Mouse (Mus musculus) stomach, embryonic 14.5 days (tissue): ENCODE results near the gene Foxo3. TPM values are rescaled to one million over a fixed set of nuclear protein-coding genes. Genes with fewer than 3 reads are reported as not detected.

Experiments
- ATAC-seq: fragments of 200-750 bp; cut with Nextera tagmentation; 2 replicates; pipeline ENCODE4 v1.8.0; 2017; ENCODE audit warnings: low read depth, moderate TSS enrichment; ENCODE audit not compliant: insufficient number of reproducible peaks, insufficient read depth, low FRiP score
- H3K27ac ChIP-seq: fragments of 300-500 bp; sonication (generic); 2 replicates; pipeline ENCODE4 v1.5.1; 2014; ENCODE audit warnings: mild to moderate bottlenecking, low read length, moderate library complexity, mixed read lengths
- H3K27me3 ChIP-seq: fragments of 300-500 bp; sonication (generic); 2 replicates; pipeline ENCODE4 v1.6.1; 2014; ENCODE audit warnings: low read length, control low read depth, mixed read lengths; ENCODE audit not compliant: control insufficient read depth, insufficient read depth
- H3K36me3 ChIP-seq: fragments of 300-500 bp; sonication (generic); 2 replicates; pipeline ENCODE4 v1.6.1; 2014; ENCODE audit warnings: mild to moderate bottlenecking, control low read depth, low read length, moderate library complexity, mixed read lengths; ENCODE audit not compliant: control insufficient read depth, insufficient read depth
- H3K4me1 ChIP-seq: fragments of 300-500 bp; sonication (generic); 2 replicates; pipeline ENCODE4 v1.6.1; 2014; ENCODE audit warnings: low read length, control low read depth, mixed read lengths; ENCODE audit not compliant: control insufficient read depth, insufficient read depth
- H3K4me2 ChIP-seq: fragments of 300-500 bp; sonication (generic); replicated peaks from 2 replicates; pipeline ENCODE4 v1.6.1; 2014; ENCODE audit warnings: low read depth, low read length, control low read depth
- H3K4me3 ChIP-seq: fragments of 300-500 bp; sonication (generic); 2 replicates; pipeline ENCODE4 v1.5.1; 2014; ENCODE audit warnings: low read depth, low read length, control low read depth
- H3K9ac ChIP-seq: fragments of 300-500 bp; sonication (generic); replicated peaks from 2 replicates; pipeline ENCODE4 v1.6.1; 2014; ENCODE audit warnings: low read depth, mild to moderate bottlenecking, control low read depth, low read length, moderate library complexity, mixed read lengths
- H3K9me3 ChIP-seq: fragments of 300-500 bp; sonication (generic); 2 replicates; pipeline ENCODE4 v1.6.1; 2016; ENCODE audit warnings: low read depth, low read length, control low read depth; ENCODE audit not compliant: control insufficient read depth
- WGBS: fragments of 180-500 bp; shearing (Covaris S2); extraction: QIAGEN DNeasy Blood & Tissue Kit; methylation state at CpG from one replicate; pipeline ENCODE4 v1.1.7; 2014; 5-methylcytosine and 5-hydroxymethylcytosine counted together
- polyA plus RNA-seq: library from polyadenylated mRNA; unstranded; fragments of >200 nt; fragmentation: Nextera tagmentation; extraction: Ambion mirVana; gene quantifications from 2 replicates; pipeline ENCODE4 v1.2.1, GENCODE M21; 2014

The Foxo3 gene
- polyA plus RNA-seq, 1 experiment from 2014 or later: 10.5 TPM

DNA sequence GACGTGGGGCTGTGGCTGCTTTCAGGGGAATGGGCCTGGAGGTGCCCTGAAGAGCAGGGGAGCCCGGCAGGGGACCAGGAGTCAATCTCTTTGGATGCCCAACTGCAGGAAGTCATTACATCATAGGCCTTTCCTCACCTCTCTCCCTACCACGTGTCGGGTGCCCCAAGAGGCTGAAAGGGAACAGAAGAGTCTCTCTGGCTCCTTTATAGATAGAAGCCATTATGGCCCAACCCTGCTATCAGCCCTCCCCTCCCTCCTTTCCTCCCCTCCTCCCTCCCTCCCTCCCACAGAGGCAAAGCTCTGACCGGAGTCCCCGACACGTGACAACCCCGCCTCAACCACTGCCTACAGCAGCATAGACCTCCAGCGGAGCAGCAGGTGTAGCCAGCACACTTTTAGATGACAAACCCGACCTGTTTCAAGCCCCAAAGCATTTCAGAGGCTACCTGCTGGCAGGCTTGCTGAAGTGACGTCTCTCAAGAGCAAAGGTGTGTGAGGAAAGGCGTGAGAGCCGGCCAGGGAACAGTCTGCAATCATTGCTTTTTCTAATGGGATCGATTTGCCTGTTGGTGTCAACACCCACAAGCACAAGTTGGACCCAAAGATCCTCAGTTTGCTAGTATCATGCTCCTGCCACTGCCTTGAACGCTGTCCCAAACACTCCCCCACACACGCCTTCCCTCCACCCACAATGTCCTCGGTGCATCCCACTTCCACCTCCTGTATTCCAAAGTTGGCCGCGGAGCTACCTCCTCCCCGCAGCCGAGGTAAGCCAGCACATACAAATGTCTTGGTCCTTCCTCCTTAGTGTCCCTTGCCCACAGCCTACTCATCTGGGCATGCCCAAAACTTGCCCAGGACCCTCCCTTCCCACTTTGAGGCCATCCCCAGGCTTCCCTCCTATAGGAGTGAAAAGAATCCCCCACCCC is 2.5 kb downstream of the Foxo3 start:
- H3K27ac ChIP-seq: no peak overlapping the region

DNA sequence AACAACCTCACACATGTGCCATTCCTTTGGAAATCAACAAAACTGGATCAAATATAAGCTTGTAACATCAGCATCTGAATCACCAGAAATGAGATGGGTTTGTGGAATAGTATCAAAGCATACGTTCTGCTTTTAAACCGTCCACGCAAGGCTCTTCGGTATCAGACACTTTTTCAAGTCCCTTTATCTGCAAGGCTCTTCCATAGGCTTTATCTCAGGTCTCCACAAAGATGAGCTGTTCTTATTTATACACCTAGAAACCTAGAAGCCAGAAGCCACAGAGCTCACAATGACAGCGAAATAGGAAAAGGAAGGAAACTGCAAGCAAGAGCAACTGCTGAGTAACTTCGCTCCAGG is 3.2 kb downstream of the Foxo3 start:
- Histone ChIP-seq H3K9ac (no peak overlapping the region), H3K4me1 (peaks cover 28% of the 10 kb centered on the region)

More for the DNA sequence above, 2.5 kb downstream of the Foxo3 start:
- Histone ChIP-seq H3K36me3 (peaks cover 4% of the 10 kb centered on the region; the same call in 1 of the 2 replicates), H3K27me3 (no peaks in the 10 kb centered on the region), H3K4me2 (peak overlapping the region; percentile 98), H3K9me3 (no peaks in the 10 kb centered on the region), H3K9ac (peak overlapping the region; percentile 69; the same call in 1 of the 2 replicates), H3K4me1 (peaks cover 28% of the 10 kb centered on the region), H3K4me3 (peak overlapping the region; percentile 73)
- WGBS: 17% methylated on average over 21 of the region's 21 CpGs
- ATAC-seq: no peak

DNA sequence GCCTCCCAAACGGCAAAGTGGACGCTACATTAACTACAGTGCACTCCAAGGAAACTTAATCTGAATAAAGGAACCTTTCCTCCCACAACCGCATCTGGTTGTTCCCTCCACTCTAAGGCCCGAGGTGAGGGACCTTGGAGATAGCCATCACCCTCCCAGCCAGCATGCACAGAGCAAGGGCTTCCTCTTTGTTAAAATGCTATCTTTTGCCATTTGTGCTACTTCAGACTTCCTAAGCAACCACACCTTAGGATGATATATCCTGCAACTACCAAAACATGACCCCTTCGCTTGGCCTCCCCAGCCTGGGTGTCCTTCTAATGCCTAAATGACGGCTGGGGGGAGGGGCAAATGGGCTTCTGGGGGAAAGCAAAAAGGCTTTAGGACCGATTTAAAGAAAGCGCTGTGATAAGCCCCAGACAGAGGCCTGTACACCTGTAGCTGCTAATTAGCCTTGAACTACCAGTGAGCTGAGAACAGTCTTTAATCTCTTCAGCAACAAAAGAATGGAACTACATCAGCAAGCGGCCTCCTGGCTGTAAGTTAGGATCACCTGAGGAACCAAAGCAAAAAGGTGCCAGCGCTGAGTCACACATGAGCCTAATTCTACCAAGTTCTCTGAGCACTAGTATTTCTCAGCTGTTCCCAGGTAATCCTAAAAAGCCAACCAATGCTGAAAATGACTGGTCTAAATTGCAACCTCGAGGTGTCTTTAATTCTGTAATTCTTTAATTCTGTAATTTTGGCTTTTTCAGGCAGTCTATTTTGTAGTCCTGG is 4.9 kb downstream of the Foxo3 start:
- Histone ChIP-seq H3K27me3 (no peaks in the 10 kb centered on the region), H3K27ac (no peak overlapping the region), H3K9ac (no peak overlapping the region), H3K4me1 (peaks cover 28% of the 10 kb centered on the region), H3K36me3 (peaks cover 4% of the 10 kb centered on the region; the same call in 1 of the 2 replicates), H3K9me3 (no peaks in the 10 kb centered on the region), H3K4me2 (peak overlapping the region; percentile 15; the same call in 1 of the 2 replicates), H3K4me3 (no peak overlapping the region)
- WGBS: 56% methylated on average over 11 of the region's 11 CpGs
- no peak for ATAC-seq

More for the DNA sequence above, 3.2 kb downstream of the Foxo3 start:
- peak overlapping the region; percentile 98 for H3K4me2 ChIP-seq
- 0 out of 2 replicates have a peak overlapping the region, but pooled peaks have one; percentile 73 for H3K4me3 ChIP-seq
- H3K36me3 ChIP-seq: peaks cover 4% of the 10 kb centered on the region; the same call in 1 of the 2 replicates
- no peaks in the 10 kb centered on the region for H3K27me3 ChIP-seq
- ATAC-seq: no peak
- no peak overlapping the region for H3K27ac ChIP-seq
- 74% methylated on average over 6 of the region's 6 CpGs for WGBS
- no peaks in the 10 kb centered on the region for H3K9me3 ChIP-seq

DNA sequence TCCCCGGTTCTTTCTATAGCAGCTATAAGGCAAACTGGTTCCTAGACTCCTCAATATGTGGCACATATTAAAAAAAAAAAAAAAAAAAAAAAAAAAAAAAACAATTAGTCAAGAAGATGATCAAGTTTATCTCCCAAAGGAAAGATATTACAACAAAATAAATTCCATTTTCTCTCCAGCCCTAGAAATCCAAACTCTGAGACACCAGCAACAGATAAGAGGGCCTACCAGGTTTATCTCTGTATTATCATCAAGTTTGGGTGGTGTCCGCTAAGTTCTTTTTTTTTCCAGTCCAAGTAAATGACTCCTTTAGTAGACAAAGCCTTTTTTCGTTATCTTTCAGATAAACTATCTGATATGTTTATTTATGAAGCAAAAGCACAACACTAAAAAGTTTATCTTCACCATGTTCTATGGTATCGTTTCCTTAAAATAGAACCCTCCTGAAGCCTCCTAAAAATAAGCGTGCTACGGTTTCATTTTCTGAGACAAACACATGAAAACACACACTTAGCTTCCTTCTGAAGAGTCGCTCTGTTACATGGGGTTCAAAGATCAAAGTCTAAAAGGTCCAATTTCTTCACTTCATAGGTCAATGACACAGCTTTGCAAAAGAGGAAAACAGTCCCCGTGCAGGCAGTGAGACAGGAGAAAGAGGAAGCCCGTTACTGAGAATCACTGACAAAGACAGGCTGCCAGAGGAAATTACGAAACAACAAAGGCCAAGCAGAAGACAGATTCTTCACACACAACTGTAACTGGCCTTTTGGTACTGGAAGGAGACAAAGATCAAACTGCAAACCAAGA is 6.1 kb downstream of the Foxo3 start:
- 59% methylated on average over 10 of the region's 10 CpGs for WGBS
- peaks cover 11% of the 10 kb centered on the region; the same call in 1 of the 2 replicates for H3K36me3 ChIP-seq
- H3K27ac ChIP-seq: no peak overlapping the region
- no peak for ATAC-seq
- no peak overlapping the region for H3K9ac ChIP-seq
- no peaks in the 10 kb centered on the region for H3K27me3 ChIP-seq
- H3K4me1 ChIP-seq: peaks cover 28% of the 10 kb centered on the region
- H3K9me3 ChIP-seq: no peaks in the 10 kb centered on the region
- H3K4me3 ChIP-seq: no peak overlapping the region
- H3K4me2 ChIP-seq: no peak overlapping the region

- H3K9ac ChIP-seq: no peak overlapping the region
- H3K4me2 ChIP-seq: no peak overlapping the region
- H3K36me3 ChIP-seq: peaks cover 18% of the 10 kb centered on the region
- H3K27me3 ChIP-seq: no peaks in the 10 kb centered on the region
- no peak overlapping the region for H3K4me3 ChIP-seq
- ATAC-seq: no peak
- WGBS: 52% methylated on average over 15 of the region's 15 CpGs
- H3K27ac ChIP-seq: no peak overlapping the region
- peaks cover 21% of the 10 kb centered on the region; the same call in 1 of the 2 replicates for H3K4me1 ChIP-seq
- no peaks in the 10 kb centered on the region for H3K9me3 ChIP-seq
Measured at GRCm38 (mm10) chr10:42269281-42270025, 7.1 kb downstream of the Foxo3 start.

- Histone ChIP-seq H3K27me3 (no peaks in the 10 kb centered on the region), H3K27ac (no peak overlapping the region), H3K36me3 (peaks cover 18% of the 10 kb centered on the region), H3K9ac (no peak overlapping the region), H3K9me3 (no peaks in the 10 kb centered on the region), H3K4me3 (no peak overlapping the region), H3K4me1 (peaks cover 15% of the 10 kb centered on the region; the same call in 1 of the 2 replicates), H3K4me2 (no peak overlapping the region)
- ATAC-seq: no peak
- 79% methylated on average over 5 of the region's 5 CpGs for WGBS
Measured at GRCm38 (mm10) chr10:42267811-42268545, 8.6 kb downstream of the Foxo3 start.

DNA sequence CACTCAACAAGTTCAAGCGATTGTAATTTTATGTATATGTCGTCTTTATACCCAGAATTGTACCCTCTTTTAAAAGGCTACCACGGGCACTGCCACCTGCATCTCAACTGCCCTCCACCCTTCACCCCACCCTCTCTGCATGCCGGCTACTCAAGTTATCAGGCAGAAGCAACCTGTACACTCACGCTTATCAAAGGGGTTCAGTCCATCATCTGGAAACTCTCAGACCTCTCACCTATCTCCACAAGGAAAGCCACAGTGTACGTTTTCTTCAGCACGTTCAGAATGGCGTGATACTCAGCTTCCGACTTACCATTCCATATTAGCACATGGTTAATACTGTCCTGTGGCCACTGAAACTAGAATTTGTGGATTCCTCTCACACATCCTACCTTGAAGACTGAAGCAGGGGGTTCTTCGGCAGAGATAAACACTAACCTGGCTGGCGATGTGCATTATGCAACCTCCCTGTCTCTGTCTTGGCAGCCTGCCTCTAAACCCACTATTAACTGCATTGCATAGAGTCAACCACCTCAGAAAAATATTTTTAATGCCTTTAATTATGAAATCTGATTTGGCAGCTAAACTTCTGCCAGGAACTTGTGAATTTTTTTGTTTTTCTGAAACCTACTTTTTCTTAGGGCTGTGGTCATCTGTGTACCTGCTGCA is 11.4 kb downstream of the Foxo3 start:
- Histone ChIP-seq H3K4me1 (peaks cover 7% of the 10 kb centered on the region; the same call in 1 of the 2 replicates), H3K9ac (no peak overlapping the region), H3K4me2 (no peak overlapping the region), H3K9me3 (no peaks in the 10 kb centered on the region), H3K27me3 (no peaks in the 10 kb centered on the region), H3K4me3 (no peak overlapping the region), H3K27ac (no peak overlapping the region), H3K36me3 (peaks cover 18% of the 10 kb centered on the region)
- WGBS: 84% methylated on average over 11 of the region's 11 CpGs
- peak; percentile 71; the same call in 1 of the 2 replicates for ATAC-seq
